Mouse (Mus musculus) Patski (cell line): ENCODE measurements at regions not wholly inside any gene's neighbourhood (a gene's known extent, or its start where the extent isn't known, plus 50 kb on each side); places are given as distances from the start of the nearest gene placed in this dataset.

Source experiments
- ATAC-seq: fragments of 100-300 bp; one replicate; pipeline ENCODE4 v1.8.0; 2021
- CTCF ChIA-PET: fragments of 350-600 bp; sonication (Branson Sonifier 250); formaldehyde crosslinking; loops from one replicate; lab custom pipeline; 2022; ENCODE audit warnings: inconsistent platforms; lab: Charles Lee
- POLR2A ChIA-PET: fragments of 350-600 bp; sonication (Branson Sonifier 250); formaldehyde crosslinking; loops from one replicate; lab custom pipeline; 2022; ENCODE audit warnings: antibody characterized with exemption, inconsistent platforms; lab: Charles Lee
- DNase-seq: peaks from one replicate; pipeline ENCODE4 v3.0.0-alpha.2; 2011; ENCODE audit warnings: low read depth, low spot score
- H3K27me3 ChIP-seq: fragments of 371-371 bp; one replicate; pipeline ENCODE4 v1.5.1; 2021
- CTCF ChIP-seq: fragments of 100-300 bp; IDR thresholded peaks from one replicate; pipeline ENCODE4 v1.5.1; 2021
- in situ Hi-C: fragments of 300-500 bp; cut with MboI; formaldehyde crosslinking; loops from 3 replicates; pipeline ENCODE4 v1.11.1; 2018; ENCODE audit warnings: low pct_unique_long_range_greater_than_20kb, mixed read lengths

GRCm38 (mm10) chr15:6230618-6231017 is 69.0 kb upstream of the Dab2 start:
- CTCF ChIA-PET = no interaction called here
- in situ Hi-C loops = no loop called here
- no peak for DNase-seq

GRCm38 (mm10) chr15:6231308-6232103 is 68.1 kb upstream of the Dab2 start:
- ATAC-seq = no peak
- in situ Hi-C loops = no loop called here
- no peaks in the 10 kb centered on the region for H3K27me3 ChIP-seq
- DNase-seq = no peak
- TF ChIP-seq CTCF = no peak
- POLR2A ChIA-PET = no interaction called here
- CTCF ChIA-PET = interaction anchor here (1.2 kb wide), 1 partner anchor 202 kb away, joined by 3 read pairs; no protein-coding TSS in a partner anchor

More at GRCm38 (mm10) chr15:6230618-6231017, 69.0 kb upstream of the Dab2 start:
- H3K27me3 ChIP-seq = no peaks in the 10 kb centered on the region
- POLR2A ChIA-PET = no interaction called here
- ATAC-seq = no peak
- no peak for TF ChIP-seq CTCF

GRCm38 (mm10) chr15:6233621-6234020 is 66.0 kb upstream of the Dab2 start:
- CTCF ChIA-PET = interaction anchor here (0.9 kb wide), 1 partner anchor 201 kb away, joined by 3 read pairs; no protein-coding TSS in a partner anchor
- ATAC-seq = no peak
- no peak for DNase-seq
- POLR2A ChIA-PET = interaction anchor here (0.7 kb wide), 1 partner anchor 155 kb away, joined by 3 read pairs; no protein-coding TSS in a partner anchor
- TF ChIP-seq CTCF = no peak
- in situ Hi-C loops = no loop called here
- H3K27me3 ChIP-seq = no peaks in the 10 kb centered on the region

GRCm38 (mm10) chr15:6236583-6236982 is 63.0 kb upstream of the Dab2 start:
- DNase-seq (no peak), ATAC-seq (no peak)
- CTCF ChIA-PET = interaction anchor here (1.2 to 5.3 kb wide), 4 partner anchors 15 to 334 kb away, joined by 3 to 37 read pairs (median 34); no protein-coding TSS in a partner anchor
- no peaks in the 10 kb centered on the region for H3K27me3 ChIP-seq
- TF ChIP-seq CTCF = no peak
- POLR2A ChIA-PET = interaction anchor here (0.6 kb wide), 1 partner anchor 532 kb away, joined by 3 read pairs; no protein-coding TSS in a partner anchor
- in situ Hi-C loops = loop anchor here (5.0 kb wide), 2 partner anchors 196 to 336 kb away; no protein-coding TSS in a partner anchor

GRCm38 (mm10) chr15:6237726-6238125 is 61.9 kb upstream of the Dab2 start:
- no peak for ATAC-seq
- ChIA-PET CTCF (interaction anchor here (0.9 to 5.3 kb wide), 20 partner anchors 10 to 387 kb away, joined by 3 to 37 read pairs (median 5); no protein-coding TSS in a partner anchor), POLR2A (interaction anchor here (1.3 kb wide), 1 partner anchor 196 kb away, joined by 3 read pairs; no protein-coding TSS in a partner anchor)
- no peak for TF ChIP-seq CTCF
- no peaks in the 10 kb centered on the region for H3K27me3 ChIP-seq
- no peak for DNase-seq
- in situ Hi-C loops = loop anchor here (5.0 kb wide), 2 partner anchors 195 to 335 kb away; no protein-coding TSS in a partner anchor

- DNase-seq = no peak
- in situ Hi-C loops = loop anchor here (5.0 kb wide), 2 partner anchors 194 to 334 kb away; no protein-coding TSS in a partner anchor
- CTCF ChIA-PET = interaction anchor here (0.9 to 5.3 kb wide), 23 partner anchors 9 to 387 kb away, joined by 3 to 37 read pairs (median 5); no protein-coding TSS in a partner anchor
- no peaks in the 10 kb centered on the region for H3K27me3 ChIP-seq
- ATAC-seq = peak; percentile 60
- TF ChIP-seq CTCF = peak; percentile 97
- POLR2A ChIA-PET = interaction anchor here (1.3 kb wide), 1 partner anchor 196 kb away, joined by 3 read pairs; no protein-coding TSS in a partner anchor
Observed at GRCm38 (mm10) chr15:6238133-6238532, 61.5 kb upstream of the Dab2 start.

GRCm38 (mm10) chr15:6238755-6239154 is 60.8 kb upstream of the Dab2 start:
- POLR2A ChIA-PET = interaction anchor here (1.3 kb wide), 1 partner anchor 195 kb away, joined by 3 read pairs; no protein-coding TSS in a partner anchor
- no peak for DNase-seq
- in situ Hi-C loops = loop anchor here (5.0 kb wide), 2 partner anchors 194 to 334 kb away; no protein-coding TSS in a partner anchor
- no peak for ATAC-seq
- no peaks in the 10 kb centered on the region for H3K27me3 ChIP-seq
- CTCF ChIA-PET = interaction anchor here (0.7 to 5.3 kb wide), 20 partner anchors 9 to 411 kb away, joined by 3 to 37 read pairs (median 5); no protein-coding TSS in a partner anchor
- TF ChIP-seq CTCF = no peak

GRCm38 (mm10) chr15:6242132-6242531 is 57.5 kb upstream of the Dab2 start:
- ChIA-PET CTCF (interaction anchor here (1.0 to 5.3 kb wide), 2 partner anchors 15 to 329 kb away, joined by 4 to 37 read pairs; no protein-coding TSS in a partner anchor), POLR2A (interaction anchor here (0.7 kb wide), 1 partner anchor 75 kb away, joined by 3 read pairs; no protein-coding TSS in a partner anchor)
- DNase-seq = no peak
- no peak for ATAC-seq
- no peak for TF ChIP-seq CTCF
- in situ Hi-C loops = no loop called here
- H3K27me3 ChIP-seq = no peaks in the 10 kb centered on the region

- ATAC-seq (no peak), DNase-seq (no peak)
- POLR2A ChIA-PET = no interaction called here
- TF ChIP-seq CTCF = no peak
- CTCF ChIA-PET = interaction anchor here (1.4 kb wide), 1 partner anchor 325 kb away, joined by 3 read pairs; no protein-coding TSS in a partner anchor
- H3K27me3 ChIP-seq = no peaks in the 10 kb centered on the region
- in situ Hi-C loops = no loop called here
Observed at GRCm38 (mm10) chr15:6244401-6244800, 55.2 kb upstream of the Dab2 start.
